In the genomic region with DNA sequence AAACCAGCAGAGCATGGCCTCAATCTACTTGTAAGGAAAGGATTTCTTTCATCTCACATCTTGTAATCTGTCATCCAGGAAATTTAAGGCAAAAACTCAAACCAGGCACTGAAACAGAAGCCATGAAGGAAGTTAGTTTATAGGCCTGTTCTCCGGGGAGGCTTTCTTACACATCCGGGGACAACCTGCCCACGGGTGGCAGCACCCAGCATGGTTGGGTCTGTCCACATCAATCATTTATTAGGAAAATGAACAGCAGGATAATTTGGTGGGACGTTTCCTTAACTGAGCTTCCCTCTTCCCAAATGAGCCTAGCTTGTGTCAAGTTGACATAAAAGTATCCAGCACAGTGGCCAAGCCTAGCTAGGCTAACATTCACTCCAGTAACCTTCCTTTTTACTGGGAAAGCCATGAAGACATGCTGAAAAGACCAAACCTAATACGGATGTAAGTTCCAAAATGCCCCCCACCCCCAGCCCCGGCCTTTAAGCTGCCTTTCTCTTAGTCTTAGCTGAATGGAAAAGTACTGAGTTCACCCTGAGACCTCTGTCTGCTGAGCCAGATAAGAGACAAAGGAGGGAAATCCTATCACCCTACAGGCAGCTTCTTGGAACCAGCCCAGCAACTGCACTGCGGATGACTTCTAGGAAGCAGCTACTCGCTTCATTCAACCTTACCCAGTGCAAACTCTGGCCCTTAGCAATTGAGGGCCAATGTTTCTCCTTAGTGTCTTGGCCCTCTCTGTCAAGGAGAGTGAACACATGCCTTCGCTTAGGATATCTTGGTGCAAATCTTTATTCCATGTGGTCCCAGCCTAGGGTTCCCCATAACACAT, we compare ENCODE assay signal across 7 mouse cellular contexts. TPM values are rescaled to one million over a fixed set of nuclear protein-coding genes. Genes with fewer than 3 reads are reported as not detected.
A peak's percentile ranks its signal among the peaks of the same experiment; 100 is the strongest.
DNase-seq lines count a peak whose midpoint lies in the region; ATAC-seq and TF ChIP-seq lines count a peak whose summit lies in the region.

No protein-coding gene starts in this region.

- H3K4me2 ChIP-seq in lung, postnatal 0 days (replicated peaks; ENCODE audit: low read depth, low read length), result no peak overlapping the region

- no peak overlapping the region for H3K9ac ChIP-seq in lung, postnatal 0 days (replicated peaks; ENCODE audit: low read depth)

- 43% methylated on average over 9 of the region's 9 CpGs for WGBS in kidney, adult 2 months
- WGBS in lung, postnatal 0 days, result 32% methylated on average over 9 of the region's 9 CpGs

- H3K9me3 ChIP-seq in lung, postnatal 0 days (ENCODE audit: low read length), result no peaks in the 10 kb centered on the region

- no peak overlapping the region for H3K4me3 ChIP-seq in kidney, adult 2 months (ENCODE audit: insufficient read depth, low read depth, low read length)
- H3K4me3 ChIP-seq in lung, postnatal 0 days (ENCODE audit: low read depth, low read length), result no peak overlapping the region

- H3K36me3 ChIP-seq in kidney, adult 2 months (ENCODE audit: control insufficient read depth, insufficient read depth, low read length), result no peaks in the 10 kb centered on the region
- H3K36me3 ChIP-seq in lung, postnatal 0 days (ENCODE audit: insufficient read depth, low read length), result no peaks in the 10 kb centered on the region

- DNase-seq in adrenal gland, postnatal 36 days, result peak; percentile 60 to 79
- peak; percentile 84 for DNase-seq in kidney, adult 2 months
- peak; percentile 73 for DNase-seq in lung, postnatal 0 days (ENCODE audit: low spot score)
- no peak for DNase-seq in thymus, postnatal 36 days
- DNase-seq in B cell, adult 2 months, result no peak
- no peak for DNase-seq in frontal cortex, adult 2 months (ENCODE audit: extremely low spot score in 1 of 2, low spot score in 1 of 2)

- no peak for TF ChIP-seq EP300 in lung, postnatal 0 days (IDR thresholded peaks at IDR 0.05)

- peak overlapping the region; percentile 91 for H3K27ac ChIP-seq in kidney, adult 2 months (ENCODE audit: insufficient read depth, low read depth, low read length)
- H3K27ac ChIP-seq in lung, postnatal 0 days (ENCODE audit: low read length), result 0 out of 2 replicates have a peak overlapping the region, but pooled peaks have one; percentile 15

- TF ChIP-seq POLR2A in kidney, adult 2 months (IDR thresholded peaks at IDR 0.05; ENCODE audit: low read depth, low read length), result no peak

- peak; percentile 97 for ATAC-seq in erythroid progenitor cell, adult 5-6 weeks (replicated peaks; ENCODE audit: low FRiP score, poor library complexity, severe bottlenecking)
- peak; percentile 81 for ATAC-seq in lung, postnatal 0 days

- H3K27me3 ChIP-seq in kidney, adult 2 months (replicated peaks; ENCODE audit: control insufficient read depth, insufficient read depth, low read length), result no peaks in the 10 kb centered on the region
- no peaks in the 10 kb centered on the region for H3K27me3 ChIP-seq in lung, postnatal 0 days (replicated peaks; ENCODE audit: insufficient read depth, low read length)

- TF ChIP-seq CTCF in kidney, adult 2 months (conservative IDR thresholded peaks at IDR 0.05; ENCODE audit: insufficient read depth, insufficient read length, low read depth, low read length), result no peak
- TF ChIP-seq CTCF in lung, postnatal 0 days (IDR thresholded peaks at IDR 0.05), result no peak

- H3K4me1 ChIP-seq in kidney, adult 2 months (ENCODE audit: control insufficient read depth, insufficient read depth, low read length), result peaks cover 3% of the 10 kb centered on the region; the same call in 1 of the 2 replicates
- H3K4me1 ChIP-seq in lung, postnatal 0 days (ENCODE audit: insufficient read depth, low read depth, low read length), result no peaks in the 10 kb centered on the region; the same call in 1 of the 2 replicates

RNA-seq across cellular contexts. Expression of a gene that starts 31.9 kb away (rescaled TPM):
- 10 to 100 TPM; 11.7 to 16.6 TPM for total RNA-seq in adrenal gland, postnatal 36 days (2021)
- 53.7 and 59.1 TPM in 2 replicates for total RNA-seq in erythroid progenitor cell, adult 5-6 weeks (2015; ENCODE audit: low replicate concordance)
- 32.6 and 50.2 TPM in 2 replicates for total RNA-seq in erythroid progenitor cell, adult 5-6 weeks (2017; ENCODE audit: low replicate concordance)
- polyA plus RNA-seq in kidney, adult 2 months (2012; rRNA removed), result 3.8 TPM in 2 replicates
- polyA plus RNA-seq in lung, postnatal 0 days (2015; fragmentation: Nextera tagmentation; extraction: Ambion mirVana), result 7.0 and 7.5 TPM in 2 replicates
- polyA plus RNA-seq in frontal cortex, adult 2 months (2012; rRNA removed), result 5.9 and 6.9 TPM in 2 replicates

RNA-seq across cellular contexts. Expression of a gene that starts 33.3 kb away (rescaled TPM):
- total RNA-seq in adrenal gland, postnatal 36 days (2021), result 10 to 100 TPM; 91.0 to 91.5 TPM
- total RNA-seq in erythroid progenitor cell, adult 5-6 weeks (2015; ENCODE audit: low replicate concordance), result 216 and 231 TPM in 2 replicates
- total RNA-seq in erythroid progenitor cell, adult 5-6 weeks (2017; ENCODE audit: low replicate concordance), result 270 and 327 TPM in 2 replicates
- 14.4 and 17.3 TPM in 2 replicates for polyA plus RNA-seq in kidney, adult 2 months (2012; rRNA removed)
- 19.8 and 24.7 TPM in 2 replicates for polyA plus RNA-seq in lung, postnatal 0 days (2015; fragmentation: Nextera tagmentation; extraction: Ambion mirVana)
- polyA plus RNA-seq in frontal cortex, adult 2 months (2012; rRNA removed), result 58.8 and 61.9 TPM in 2 replicates

Comparison
In these comparisons a context has a peak if more than half of its experiments do, and no peak if none do; other contexts are left out.
1. DNase-seq: peak in adrenal gland, postnatal 36 days (2 of 2), kidney, adult 2 months (single experiment) and lung, postnatal 0 days (single experiment); none in thymus, postnatal 36 days (0 of 2), B cell, adult 2 months (0 of 2) and frontal cortex, adult 2 months (0 of 2).